Mouse (Mus musculus): ENCODE results near the gene Kidins220.

Kidins220 gene

GRCm38 (mm10) chr12:25009957-25010356, 35.2 kb downstream of the Kidins220 start:
- POLR2A ChIA-PET, result no interaction called here
- CTCF ChIA-PET, result no interaction called here

- ChIA-PET CTCF (no interaction called here), POLR2A (no interaction called here)
These were observed 35.7 kb downstream of the Kidins220 start for GRCm38 (mm10) chr12:25010416-25010815.

- ChIA-PET CTCF (interaction anchor here in 1 of 4 experiments (0.9 kb wide), 1 partner anchor 13 kb away, joined by 4 read pairs; no protein-coding TSS in a partner anchor), POLR2A (interaction anchor here in 1 of 4 experiments (1.0 kb wide), 2 partner anchors 9 to 84 kb away, joined by 3 to 4 read pairs; no protein-coding TSS in a partner anchor)
These were observed 37.1 kb downstream of the Kidins220 start for GRCm38 (mm10) chr12:25011733-25012367.

DNA sequence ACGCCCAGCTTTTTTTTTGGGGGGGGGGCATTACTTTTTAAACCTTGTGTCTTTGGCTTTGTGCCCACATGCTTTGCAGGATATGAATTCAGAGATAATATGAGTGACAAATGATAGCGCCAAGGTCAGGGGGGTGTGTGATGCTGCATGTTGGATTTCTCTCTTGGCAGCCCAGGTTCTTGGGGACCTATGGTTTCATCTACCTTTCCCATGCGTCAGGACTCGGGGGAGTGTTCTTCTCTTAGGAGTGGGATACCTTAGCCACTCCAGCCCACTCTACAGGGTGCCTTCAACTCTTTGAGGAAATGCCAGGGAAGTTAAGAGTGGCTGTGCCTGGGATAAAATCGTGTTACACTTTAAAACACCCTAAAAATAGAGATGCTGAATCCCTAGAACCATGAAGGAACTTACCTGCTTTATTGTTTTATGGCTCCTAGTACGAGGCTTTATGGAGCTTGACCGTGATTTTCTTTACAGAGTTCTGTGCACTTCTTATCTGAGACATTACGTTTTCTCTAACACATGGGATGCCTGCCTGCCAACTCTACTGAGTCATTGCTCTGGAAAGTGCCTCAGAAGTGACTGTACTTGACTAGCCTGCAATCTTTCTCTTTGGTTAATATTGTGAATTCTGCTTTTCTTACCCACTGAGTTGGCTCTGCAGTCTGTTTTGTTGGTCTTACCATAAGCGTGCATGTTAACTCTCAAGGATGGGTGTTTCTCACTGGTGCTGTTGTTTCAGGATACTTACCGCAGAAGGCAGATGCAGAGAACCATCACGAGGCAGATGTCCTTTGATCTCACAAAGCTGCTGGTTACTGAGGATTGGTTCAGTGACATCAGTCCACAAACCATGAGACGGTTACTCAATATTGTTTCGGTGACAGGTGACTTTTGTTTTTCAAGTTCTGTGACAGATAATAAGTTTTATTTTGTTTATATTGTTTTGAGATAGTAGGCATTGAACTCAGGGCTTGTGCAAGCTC, 38.1 kb downstream of the Kidins220 start:
- ChIA-PET CTCF (no interaction called here), POLR2A (no interaction called here)

DNA sequence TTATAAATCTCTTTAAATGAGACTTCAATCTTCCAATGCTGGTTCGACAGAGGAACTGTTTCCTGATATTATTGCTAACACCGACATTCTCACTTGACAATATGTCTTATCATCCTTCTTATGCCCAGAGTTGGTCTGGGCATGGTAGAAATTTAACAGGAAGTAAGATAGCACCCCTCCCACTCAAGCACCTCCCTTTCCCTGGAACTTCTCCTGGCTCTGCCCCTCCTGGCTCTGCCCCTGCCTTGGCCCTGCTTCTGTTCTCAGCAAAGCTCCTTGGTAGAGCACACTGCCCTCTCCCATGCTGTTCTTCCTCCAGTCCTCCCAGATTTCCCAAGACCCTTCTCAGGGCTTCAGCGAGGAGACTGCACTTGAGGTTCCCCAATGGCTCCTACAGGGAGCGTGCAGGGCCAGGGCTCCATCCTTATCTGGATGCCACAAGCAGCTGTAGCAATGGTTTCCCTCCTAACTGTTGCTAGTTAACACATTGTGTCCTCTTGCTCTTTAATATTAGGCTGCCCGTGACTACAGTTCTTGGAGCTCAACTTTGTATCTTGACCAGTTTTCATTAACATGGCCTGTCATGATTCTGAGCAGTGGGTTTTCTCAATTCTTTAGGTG, 39.7 kb downstream of the Kidins220 start:
- CTCF ChIA-PET, result interaction anchor here in 2 of 4 experiments (0.6 to 2.0 kb wide), 3 partner anchors 11 to 297 kb away, joined by 3 to 6 read pairs (median 5); no protein-coding TSS in a partner anchor
- POLR2A ChIA-PET, result no interaction called here

- POLR2A ChIA-PET, result interaction anchor here in 1 of 4 experiments (0.8 kb wide), 1 partner anchor 64 kb away, joined by 5 read pairs; no protein-coding TSS in a partner anchor
- CTCF ChIA-PET, result interaction anchor here in 2 of 4 experiments (0.6 to 2.0 kb wide), 3 partner anchors 10 to 298 kb away, joined by 3 to 6 read pairs (median 5); no protein-coding TSS in a partner anchor
These were observed 40.2 kb downstream of the Kidins220 start for GRCm38 (mm10) chr12:25014938-25015337.

- CTCF ChIA-PET, result no interaction called here
These were observed 42.3 kb downstream of the Kidins220 start for GRCm38 (mm10) chr12:25016995-25017394.

DNA sequence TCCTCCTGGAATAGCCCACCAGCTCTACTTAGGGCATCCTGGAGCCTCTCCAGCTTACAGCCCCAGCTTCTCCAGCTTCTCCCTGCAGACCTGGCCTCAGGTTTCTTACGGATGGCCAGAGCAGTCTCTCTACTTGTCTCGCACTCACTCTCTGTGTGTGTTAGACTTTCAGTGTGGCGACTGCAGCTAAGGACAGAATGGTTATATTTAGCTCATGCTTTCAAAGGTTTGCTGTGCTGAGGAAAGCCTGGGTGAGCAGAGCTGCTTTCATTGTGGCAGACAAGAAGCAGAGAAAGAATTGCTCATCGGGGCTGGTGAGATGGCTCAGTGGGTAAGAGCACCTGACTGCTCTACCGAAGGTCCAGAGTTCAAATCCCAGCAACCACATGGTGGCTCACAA, 46.3 kb downstream of the Kidins220 start:
- CTCF ChIA-PET, result interaction anchor here in 1 of 4 experiments (1.5 kb wide), 1 partner anchor 70 kb away, joined by 4 read pairs; no protein-coding TSS in a partner anchor
- POLR2A ChIA-PET, result interaction anchor here in 1 of 4 experiments (1.1 kb wide), 1 partner anchor 10 kb away, joined by 4 read pairs; no protein-coding TSS in a partner anchor

More at GRCm38 (mm10) chr12:25016995-25017394, 42.3 kb downstream of the Kidins220 start:
- POLR2A ChIA-PET, result interaction anchor here in 2 of 4 experiments (0.6 to 1.2 kb wide), 3 partner anchors 79 to 445 kb away, joined by 3 read pairs; partner anchors contain the start of genes Grhl1 (in 1 of the 2) and Rrm2 (in 1 of the 2)

DNA sequence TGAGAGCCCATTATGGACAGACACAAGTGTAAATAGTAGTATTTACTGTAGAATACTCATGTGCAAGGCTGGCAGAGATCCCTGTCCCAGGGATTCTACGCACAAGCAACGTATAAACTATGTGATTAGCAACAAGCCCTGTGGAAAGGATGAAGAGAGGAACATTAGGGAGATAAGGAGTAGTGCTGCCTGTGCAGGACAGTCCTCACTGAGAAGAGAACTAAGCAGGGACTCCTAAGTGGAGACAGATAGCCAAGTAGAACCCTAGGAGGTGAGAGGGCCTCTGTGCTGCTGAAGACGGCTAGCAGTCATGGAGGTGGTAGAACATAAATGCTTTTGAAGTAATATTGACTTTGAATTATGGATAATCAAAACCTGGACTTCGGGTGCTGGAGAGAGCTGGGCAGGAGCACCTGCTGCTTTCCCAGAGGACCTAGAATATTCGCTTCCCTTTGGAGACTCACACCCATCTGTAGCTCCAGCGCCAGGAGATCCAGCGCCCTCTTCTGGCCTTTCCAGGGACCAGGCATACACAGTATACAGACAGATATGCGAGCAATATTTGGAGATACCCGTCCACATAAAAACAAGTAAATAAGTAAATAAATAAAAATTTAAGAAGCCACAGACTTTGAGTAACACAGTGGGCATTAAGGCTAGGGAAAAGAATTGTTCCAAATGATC, 50.3 kb downstream of the Kidins220 start:
- CTCF ChIA-PET, result interaction anchor here (0.6 to 1.3 kb wide), 20 partner anchors 9 to 1291 kb away, joined by 3 to 8 read pairs (median 3); no protein-coding TSS in a partner anchor
- POLR2A ChIA-PET, result interaction anchor here in 2 of 4 experiments (0.5 to 2.2 kb wide), 5 partner anchors 49 to 318 kb away, joined by 3 to 9 read pairs (median 3); partner anchors contain the start of gene Rrm2 (in 1 of the 2)

GRCm38 (mm10) chr12:25026308-25026707, 51.6 kb downstream of the Kidins220 start:
- POLR2A ChIA-PET, result interaction anchor here in 2 of 4 experiments (0.6 to 2.2 kb wide), 3 partner anchors 69 to 319 kb away, joined by 3 to 9 read pairs (median 4); no protein-coding TSS in a partner anchor
- CTCF ChIA-PET, result interaction anchor here in 3 of 4 experiments (0.5 to 1.6 kb wide), 5 partner anchors 14 to 1251 kb away, joined by 3 to 8 read pairs (median 3); partner anchors contain the start of gene Rrm2 (in 1 of the 3)

GRCm38 (mm10) chr12:25027416-25027815, 52.7 kb downstream of the Kidins220 start:
- CTCF ChIA-PET, result interaction anchor here (0.6 to 1.6 kb wide), 10 partner anchors 15 to 1250 kb away, joined by 3 to 5 read pairs (median 3); no protein-coding TSS in a partner anchor
- POLR2A ChIA-PET, result interaction anchor here in 1 of 4 experiments (0.6 kb wide), 1 partner anchor 106 kb away, joined by 3 read pairs; no protein-coding TSS in a partner anchor

DNA sequence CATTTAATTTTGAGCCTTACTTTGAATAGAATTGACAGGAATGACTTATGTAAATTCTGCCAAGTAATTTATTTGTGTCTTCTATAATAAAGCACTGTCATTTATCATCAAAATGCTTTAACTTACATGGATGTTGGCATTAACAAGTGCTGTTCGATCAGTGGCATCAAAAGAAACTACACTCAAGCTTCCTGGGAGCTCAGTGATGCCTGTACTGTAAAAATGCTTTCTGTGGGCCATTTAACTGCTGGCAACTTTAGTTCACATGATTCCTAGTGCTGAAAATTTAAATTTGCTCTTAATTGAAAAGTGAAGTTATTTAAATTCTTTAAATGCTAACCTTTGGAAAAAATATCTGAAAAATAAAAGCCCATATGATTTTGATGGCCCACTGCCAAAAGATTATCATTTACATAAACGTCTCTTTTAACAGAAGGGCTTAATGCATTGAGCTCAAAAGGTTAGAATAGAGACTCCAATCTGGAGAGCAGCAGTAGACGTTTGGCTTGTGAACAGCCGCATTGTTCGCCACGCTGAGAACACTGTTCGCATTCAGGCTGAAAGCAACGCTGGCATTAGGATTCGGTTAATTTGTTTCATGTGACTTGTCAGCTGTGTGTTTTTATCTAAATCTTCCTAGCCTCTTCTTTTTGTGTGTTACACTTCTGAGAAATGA, 59.1 kb downstream of the Kidins220 start:
- ChIA-PET CTCF (interaction anchor here in 2 of 4 experiments (0.6 to 1.8 kb wide), 2 partner anchors 9 to 19 kb away, joined by 5 to 8 read pairs; no protein-coding TSS in a partner anchor), POLR2A (interaction anchor here in 1 of 4 experiments (0.6 kb wide), 1 partner anchor 69 kb away, joined by 3 read pairs; no protein-coding TSS in a partner anchor)

- POLR2A ChIA-PET, result interaction anchor here in 1 of 4 experiments (0.6 kb wide), 1 partner anchor 69 kb away, joined by 3 read pairs; no protein-coding TSS in a partner anchor
- CTCF ChIA-PET, result interaction anchor here in 2 of 4 experiments (0.6 to 1.8 kb wide), 2 partner anchors 9 to 20 kb away, joined by 5 to 8 read pairs; no protein-coding TSS in a partner anchor
These were observed 59.7 kb downstream of the Kidins220 start for GRCm38 (mm10) chr12:25034338-25034953.

DNA sequence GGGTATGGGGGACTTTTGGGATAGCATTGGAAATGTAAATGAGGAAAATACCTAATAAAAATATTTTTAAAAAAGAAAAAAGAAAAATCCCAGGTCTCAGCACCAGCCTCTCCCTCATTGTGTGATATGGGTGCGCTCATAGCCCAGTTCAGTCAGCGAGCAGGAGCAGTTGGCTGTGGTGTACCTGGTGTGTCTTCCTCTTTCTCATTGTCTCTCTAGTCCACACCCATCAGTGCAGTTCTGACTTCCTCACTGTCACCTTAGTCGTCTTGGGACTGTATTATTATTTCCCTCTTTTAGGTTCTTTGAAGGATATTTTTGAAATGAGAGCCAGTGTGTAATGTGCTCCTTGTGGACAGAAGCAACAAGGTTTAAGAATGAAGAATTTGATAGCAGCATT, 61.3 kb downstream of the Kidins220 start:
- POLR2A ChIA-PET, result interaction anchor here in 1 of 4 experiments (0.7 kb wide), 1 partner anchor 833 kb away, joined by 3 read pairs; no protein-coding TSS in a partner anchor
- CTCF ChIA-PET, result interaction anchor here in 1 of 4 experiments (0.6 to 1.0 kb wide), 2 partner anchors 24 to 30 kb away, joined by 3 to 7 read pairs; no protein-coding TSS in a partner anchor

DNA sequence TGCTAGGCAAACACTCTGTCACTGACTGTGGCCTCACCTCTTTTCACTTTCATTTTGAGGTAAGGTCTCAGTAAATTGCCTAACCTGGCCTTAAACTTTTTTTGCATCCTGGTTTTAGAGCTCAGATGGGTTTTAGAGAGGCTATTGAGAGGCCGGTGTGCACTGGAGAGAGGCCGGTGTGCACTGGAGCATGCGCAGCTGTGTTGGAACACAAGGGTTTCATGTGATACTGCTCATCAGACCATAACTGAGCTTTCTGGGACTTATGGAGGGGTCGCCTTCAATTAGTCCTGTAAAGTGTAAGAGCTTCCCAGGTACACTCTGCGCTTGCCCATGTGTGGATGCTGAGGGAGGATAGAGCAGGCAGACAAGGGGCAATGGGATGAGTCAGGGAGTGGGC, 62.5 kb downstream of the Kidins220 start:
- POLR2A ChIA-PET, result no interaction called here
- CTCF ChIA-PET, result interaction anchor here in 2 of 4 experiments (1.0 kb wide), 2 partner anchors 17 to 29 kb away, joined by 3 to 7 read pairs; no protein-coding TSS in a partner anchor

All from embryonic stem cell, embryonic (primary cell).